Mouse (Mus musculus): ENCODE results near the gene Tsc1.

DNA sequence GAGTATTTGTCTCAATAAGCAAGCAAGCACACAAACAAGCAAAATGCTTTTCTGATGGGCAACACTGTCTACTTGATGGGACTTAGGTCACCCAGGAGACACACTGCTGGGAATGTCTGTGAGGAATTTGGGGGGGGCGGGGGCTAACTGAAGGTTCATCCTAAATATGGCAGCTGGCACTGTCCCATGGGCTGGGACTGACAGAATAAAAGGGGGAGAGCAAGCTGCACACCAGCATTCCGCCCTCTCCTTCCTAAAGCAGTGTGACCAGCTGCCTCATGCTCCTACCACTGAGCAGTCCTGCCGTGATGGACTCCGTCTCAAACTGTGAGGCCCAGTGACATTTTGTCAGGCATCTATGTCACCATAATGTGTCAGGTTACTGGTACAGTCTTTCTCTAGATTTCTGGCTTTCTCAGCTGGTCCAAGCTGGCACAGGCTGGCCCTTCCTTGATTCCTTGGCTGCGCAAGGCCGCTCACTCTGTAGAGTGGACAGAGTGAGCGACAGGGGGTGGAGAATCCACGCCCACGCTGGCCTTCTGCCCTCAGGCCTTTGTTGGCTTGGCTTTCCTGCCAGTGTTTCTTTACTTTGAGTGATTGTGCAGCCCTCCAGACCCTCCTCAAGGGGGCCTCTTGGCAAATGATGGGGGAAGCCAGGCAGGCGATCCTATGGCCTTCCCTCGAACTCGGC is 30.2 kb upstream of the Tsc1 start:
- no peak for TF ChIP-seq CTCF (IDR thresholded peaks at IDR 0.05; ENCODE audit: low read depth)
- no peak for TF ChIP-seq EP300 (IDR thresholded peaks at IDR 0.05; ENCODE audit: low read depth)

Measured in heart, postnatal 0 days (tissue).